Mouse (Mus musculus) C2C12 (cell line): ENCODE results near the gene Gigyf1. TPM values are rescaled to one million over a fixed set of nuclear protein-coding genes. Genes with fewer than 3 reads are reported as not detected.

Source experiments
- H3K27me3 ChIP-seq: one replicate; pipeline ENCODE4 v1.6.1; 2011; ENCODE audit not compliant: control insufficient read depth, insufficient read depth, insufficient read length
- H3K36me3 ChIP-seq: one replicate; pipeline ENCODE4 v1.6.1; 2011; ENCODE audit not compliant: control insufficient read depth, insufficient read depth
- H3K4me3 ChIP-seq: one replicate; pipeline ENCODE4 v1.5.1; 2011; ENCODE audit warnings: mild to moderate bottlenecking, control low read depth; ENCODE audit not compliant: poor library complexity, insufficient read depth, severe bottlenecking
- H3K79me2 ChIP-seq: one replicate; pipeline ENCODE4 v1.6.1; 2011; ENCODE audit not compliant: control insufficient read depth, insufficient read depth
- H3K79me3 ChIP-seq: one replicate; pipeline ENCODE4 v1.6.1; 2011; ENCODE audit warnings: low read depth, control low read depth
- H3ac ChIP-seq: one replicate; pipeline ENCODE3; 2011; ENCODE audit warnings: low read depth; ENCODE audit not compliant: control insufficient read depth, insufficient read length
- CEBPB ChIP-seq: IDR thresholded peaks from one replicate; pipeline ENCODE4 v1.6.1; 2011; ENCODE audit warnings: low read depth, mild to moderate bottlenecking, control low read depth, moderate library complexity
- CTCF ChIP-seq: IDR thresholded peaks from one replicate; pipeline ENCODE4 v1.5.1; 2011; ENCODE audit not compliant: control insufficient read depth, insufficient read depth, insufficient read length
- FOSL1 ChIP-seq: IDR thresholded peaks from one replicate; pipeline ENCODE4 v1.8.0; 2011; ENCODE audit warnings: mild to moderate bottlenecking, low read length; ENCODE audit not compliant: poor library complexity, insufficient read depth, severe bottlenecking
- MAX ChIP-seq: IDR thresholded peaks from one replicate; pipeline ENCODE4 v1.6.1; 2011; ENCODE audit warnings: mild to moderate bottlenecking, control low read depth
- MYOD1 ChIP-seq: IDR thresholded peaks from one replicate; pipeline ENCODE4 v1.6.1; 2011; ENCODE audit warnings: low read depth; ENCODE audit not compliant: control insufficient read depth, insufficient read length
- MYOG ChIP-seq: IDR thresholded peaks from one replicate; pipeline ENCODE4 v1.6.1; 2011; ENCODE audit not compliant: control insufficient read depth, insufficient read length; ENCODE audit errors: extremely low read depth
- USF1 ChIP-seq: IDR thresholded peaks from one replicate; pipeline ENCODE4 v1.6.1; 2011; ENCODE audit warnings: low read depth, mild to moderate bottlenecking, control low read depth, moderate library complexity
- polyA plus RNA-seq: library from polyadenylated mRNA; unstranded; fragments of >200 nt; fragmentation: generic; extraction: Trizol; gene quantifications from one replicate; pipeline ENCODE4 v1.2.1, GENCODE M21; 2012; ENCODE audit warnings: missing spikeins

Gene Gigyf1
- polyA plus RNA-seq, 1 experiment = 6.9 TPM

DNA sequence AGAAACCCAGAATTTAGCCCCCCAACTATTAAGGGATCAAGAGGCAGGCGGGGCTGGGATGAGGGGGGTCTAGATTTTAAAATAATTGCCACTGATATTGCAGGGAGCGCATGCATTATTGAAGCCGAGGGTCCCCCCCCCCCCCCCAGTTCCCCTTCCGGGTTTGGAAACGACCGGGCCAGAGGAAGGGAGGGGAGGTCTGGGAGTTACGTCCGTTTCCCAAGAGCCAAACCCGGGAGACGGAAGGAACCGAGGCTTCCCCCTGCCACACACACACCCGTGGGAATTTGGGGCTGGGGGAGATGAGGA, 14.4 kb downstream of the Gigyf1 start:
- Histone ChIP-seq H3K79me3 (peaks cover 24% of the 10 kb centered on the region), H3K79me2 (peaks cover 48% of the 10 kb centered on the region), H3K36me3 (peaks cover 23% of the 10 kb centered on the region), H3K27me3 (no peaks in the 10 kb centered on the region), H3K4me3 (peak overlapping the region; percentile 74), H3ac (peak overlapping the region; percentile 78)
- TF ChIP-seq MAX (no peak), MYOD1 (no peak), FOSL1 (no peak), CTCF (no peak)

- peak within 1 kb of the TSS; percentile 74 for H3K4me3 ChIP-seq
- H3K79me2 ChIP-seq = peaks cover 47% of the 10 kb centered on the region
- peaks cover 24% of the 10 kb centered on the region for H3K79me3 ChIP-seq
- H3K36me3 ChIP-seq = peaks cover 18% of the 10 kb centered on the region
- no peaks in the 10 kb centered on the region for H3K27me3 ChIP-seq
- peak within 1 kb of the TSS; percentile 78 for H3ac ChIP-seq
- TF ChIP-seq MYOG = no peak
- TF ChIP-seq MYOD1 = no peak
- TF ChIP-seq USF1 = peak; percentile 96
- TF ChIP-seq CEBPB = no peak
- peak; percentile 7 for TF ChIP-seq FOSL1
- no peak for TF ChIP-seq MAX
These were observed 14.9 kb downstream of the Gigyf1 start, which contains the start of the genes Epo and Gnb2 for GRCm38 (mm10) chr5:137533117-137533827. Gene Epo, minus strand, starts transcription at chr5:137533242. Gene Gnb2, minus strand, starts transcription at chr5:137533510.

- Histone ChIP-seq H3ac (no peak overlapping the region), H3K4me3 (no peak overlapping the region), H3K79me3 (peaks cover 24% of the 10 kb centered on the region), H3K36me3 (peaks cover 3% of the 10 kb centered on the region), H3K79me2 (peaks cover 32% of the 10 kb centered on the region), H3K27me3 (no peaks in the 10 kb centered on the region)
- TF ChIP-seq USF1 (no peak), MYOG (no peak), MAX (no peak)
These were observed 16.4 kb downstream of the Gigyf1 start for GRCm38 (mm10) chr5:137534762-137535161.

DNA sequence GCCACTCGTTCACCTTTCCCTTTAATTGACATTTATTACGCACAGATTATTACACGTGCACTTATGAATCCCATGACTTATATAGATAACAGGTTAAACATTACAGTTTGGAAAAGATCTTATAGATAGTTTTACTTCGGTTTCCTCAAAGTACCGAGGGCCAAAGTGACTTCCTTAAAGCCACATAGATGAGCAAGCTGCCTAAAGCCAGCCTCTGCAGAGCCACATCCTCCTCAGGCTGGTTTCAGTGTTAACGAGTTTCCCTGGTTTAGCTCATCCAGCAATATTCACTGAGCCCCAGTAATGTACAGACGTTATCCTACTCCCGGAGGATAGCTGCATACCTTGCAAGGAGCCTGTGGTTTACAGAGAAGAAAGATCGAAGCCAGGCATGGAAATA, 17.0 kb downstream of the Gigyf1 start:
- Histone ChIP-seq H3K27me3 (no peaks in the 10 kb centered on the region), H3K4me3 (no peak overlapping the region), H3K36me3 (no peaks in the 10 kb centered on the region), H3K79me2 (peaks cover 26% of the 10 kb centered on the region), H3K79me3 (peaks cover 22% of the 10 kb centered on the region), H3ac (no peak overlapping the region)
- TF ChIP-seq FOSL1 (no peak), MYOD1 (no peak), CTCF (no peak), CEBPB (no peak), MYOG (no peak), MAX (no peak), USF1 (no peak)

DNA sequence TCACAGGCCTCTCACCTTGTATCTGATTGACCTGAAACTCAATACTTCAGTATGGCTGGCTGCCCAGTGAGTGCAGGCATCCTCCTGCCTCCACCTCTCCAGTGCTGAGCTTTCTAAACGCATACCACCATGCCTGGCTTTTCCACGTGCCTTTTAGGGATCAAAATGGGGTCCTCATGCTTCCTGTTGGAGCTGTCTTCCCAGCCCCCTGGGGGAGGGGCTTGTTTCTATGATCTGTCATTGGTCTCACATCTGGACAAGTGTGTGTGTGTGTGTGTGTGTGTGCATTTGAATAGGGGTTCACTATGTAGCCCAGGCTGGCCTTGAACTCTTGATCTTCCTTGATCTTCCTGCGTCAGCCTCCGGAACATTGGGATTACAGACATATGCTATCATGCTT, 19.1 kb downstream of the Gigyf1 start:
- H3ac ChIP-seq = no peak overlapping the region
- no peak overlapping the region for H3K4me3 ChIP-seq
- H3K27me3 ChIP-seq = no peaks in the 10 kb centered on the region
- H3K79me3 ChIP-seq = peaks cover 3% of the 10 kb centered on the region
- H3K79me2 ChIP-seq = peaks cover 5% of the 10 kb centered on the region
- no peaks in the 10 kb centered on the region for H3K36me3 ChIP-seq
- TF ChIP-seq MYOG (no peak), CEBPB (no peak), MAX (no peak), FOSL1 (no peak), USF1 (no peak)

- Histone ChIP-seq H3K27me3 (peaks cover 6% of the 10 kb centered on the region), H3K79me3 (no peaks in the 10 kb centered on the region), H3K79me2 (no peaks in the 10 kb centered on the region), H3K36me3 (no peaks in the 10 kb centered on the region), H3ac (no peak overlapping the region), H3K4me3 (no peak overlapping the region)
- TF ChIP-seq MYOD1 (no peak), CEBPB (no peak), MAX (no peak), FOSL1 (no peak), USF1 (no peak)
These were observed 21.0 kb downstream of the Gigyf1 start for GRCm38 (mm10) chr5:137539291-137539801.
